Mouse (Mus musculus): ENCODE measurements around the gene Tmc5.

GRCm38 (mm10) chr7:118593567-118594407, 3.3 kb upstream of the Tmc5 start:
- no peak for TF ChIP-seq POLR2A (IDR thresholded peaks at IDR 0.05; ENCODE audit: low read depth, low read length)
- no peak for TF ChIP-seq CTCF (IDR thresholded peaks at IDR 0.05; ENCODE audit: borderline replicate concordance, insufficient read depth, low read length)
